Mouse (Mus musculus): Measurements from ENCODE around the gene Zfp82. TPM values are rescaled to one million over a fixed set of nuclear protein-coding genes. Genes with fewer than 3 reads are reported as not detected.

Zfp82 gene
- total RNA-seq, 1 experiment from 2014 or later, result 12.9 TPM

DNA sequence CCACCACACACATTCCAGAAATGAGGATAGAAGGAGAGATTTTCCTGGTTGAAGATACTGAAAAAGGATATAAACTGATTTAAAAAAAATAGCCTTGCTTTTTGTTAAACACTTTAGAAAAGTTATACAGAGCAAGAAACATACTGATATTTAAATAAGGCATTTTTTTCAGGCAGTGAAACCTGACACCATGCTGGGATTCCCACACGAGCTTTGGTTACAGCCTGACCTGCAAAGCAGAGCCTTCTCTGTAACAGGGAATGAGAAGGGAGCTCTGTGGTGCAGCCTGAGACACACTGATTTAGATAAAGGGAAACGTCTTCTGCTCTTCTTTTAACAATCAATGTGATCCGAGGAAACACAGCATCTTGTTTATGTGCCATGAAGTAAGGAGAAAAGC, 19.1 kb downstream of the Zfp82 start:
- ATAC-seq (ENCODE audit: extremely low read depth, insufficient number of reproducible peaks, low FRiP score, poor library complexity, severe bottlenecking), result no peak

DNA sequence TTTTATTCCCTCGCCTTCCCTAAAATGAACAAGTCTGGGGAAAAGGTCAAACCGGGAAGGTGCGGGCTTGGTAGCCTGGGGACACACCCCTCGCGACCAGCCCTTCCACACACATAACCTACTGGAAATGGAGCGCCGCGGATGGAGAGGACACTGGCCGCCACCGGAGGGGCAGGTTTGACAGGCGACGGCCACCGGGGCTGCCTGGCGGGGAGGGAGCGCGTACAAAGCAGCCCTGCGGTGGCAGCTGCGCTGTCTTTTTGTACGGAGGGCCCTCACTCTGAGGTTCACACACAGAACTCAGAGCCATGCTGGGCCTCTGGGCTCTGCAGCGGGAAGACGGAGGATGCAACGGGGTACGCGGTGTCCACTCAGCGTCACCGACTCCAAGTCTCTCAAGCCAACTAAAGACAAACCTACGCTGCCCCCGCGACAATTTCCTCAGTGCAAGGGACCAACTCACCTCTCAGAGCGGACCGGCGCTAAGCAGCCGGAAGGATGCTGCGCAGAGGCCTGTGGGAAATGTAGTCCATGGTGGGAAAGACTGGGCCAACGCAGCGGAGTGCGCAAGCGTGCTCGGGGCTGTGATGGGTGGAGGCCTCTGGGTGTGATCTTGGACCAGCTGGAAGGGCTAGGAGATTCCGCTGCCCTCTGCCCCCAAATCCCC, 21.7 kb downstream of the Zfp82 start, which contains the start of gene Zfp14:
Gene Zfp14, minus strand, starts transcription at position 499 of the 667 bp plus-strand sequence.
- ATAC-seq (ENCODE audit: extremely low read depth, insufficient number of reproducible peaks, low FRiP score, poor library complexity, severe bottlenecking), result peak; percentile 99

DNA sequence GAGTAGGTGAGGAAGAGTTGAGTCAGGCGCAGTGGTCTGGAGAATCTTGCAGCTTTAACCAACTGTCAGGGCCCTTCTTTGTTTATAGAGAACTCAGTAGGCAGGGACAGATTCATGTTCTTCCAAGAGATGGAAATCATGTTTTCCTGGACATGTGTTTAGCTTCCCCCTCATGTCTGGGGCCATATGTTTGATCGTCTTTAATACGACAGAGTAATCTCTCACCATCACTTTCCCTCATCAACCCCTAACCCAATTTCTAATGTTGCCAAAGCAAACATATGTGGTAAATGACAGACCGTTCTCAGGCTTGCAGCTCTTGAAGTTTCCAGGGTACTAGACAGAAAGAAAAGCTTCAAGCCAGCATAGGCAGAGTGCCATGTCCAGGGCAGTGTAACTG, 24.6 kb downstream of the Zfp82 start:
- no peak for ATAC-seq (ENCODE audit: extremely low read depth, insufficient number of reproducible peaks, low FRiP score, poor library complexity, severe bottlenecking)

DNA sequence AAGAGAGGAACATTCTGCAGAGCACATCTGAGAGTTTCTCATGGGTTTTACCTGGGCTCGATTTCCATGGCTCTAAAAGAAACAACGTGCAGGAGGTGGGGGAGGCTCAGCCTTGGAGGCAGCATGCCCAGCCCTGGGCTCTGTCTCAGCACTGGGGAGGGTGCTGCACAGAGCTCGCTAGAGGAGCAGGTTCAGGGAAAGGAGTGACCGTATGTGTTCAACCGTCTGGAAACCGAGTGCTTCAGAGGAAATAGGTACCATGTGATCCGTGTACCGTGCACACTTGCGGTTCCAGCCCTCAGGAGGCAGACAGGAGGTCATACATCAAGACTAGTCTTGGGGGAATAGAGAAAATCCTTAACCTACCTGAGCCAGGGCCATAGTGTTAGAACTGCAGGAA, 28.3 kb downstream of the Zfp82 start:
- ATAC-seq (ENCODE audit: extremely low read depth, insufficient number of reproducible peaks, low FRiP score, poor library complexity, severe bottlenecking), result no peak

DNA sequence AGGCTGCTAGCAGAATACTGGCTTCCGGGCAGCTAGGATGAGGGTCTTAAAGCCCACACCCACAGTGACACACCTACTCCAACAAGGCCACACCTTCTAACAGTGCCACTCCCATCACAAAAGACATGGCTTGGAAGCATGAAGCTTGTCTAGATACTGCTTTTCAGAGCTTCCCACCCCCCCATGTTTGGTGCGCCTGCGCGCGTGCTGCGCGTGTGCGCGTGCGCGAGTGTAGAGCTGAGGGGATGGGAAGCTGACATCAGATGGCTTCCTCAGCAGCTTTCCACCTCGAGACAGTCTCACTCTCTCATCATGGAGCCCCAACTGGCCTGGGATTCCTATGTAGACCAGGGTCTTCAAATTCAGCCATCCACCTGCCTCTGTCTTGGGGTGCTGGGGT, 38.4 kb downstream of the Zfp82 start:
- ATAC-seq (ENCODE audit: extremely low read depth, insufficient number of reproducible peaks, low FRiP score, poor library complexity, severe bottlenecking), result no peak

DNA sequence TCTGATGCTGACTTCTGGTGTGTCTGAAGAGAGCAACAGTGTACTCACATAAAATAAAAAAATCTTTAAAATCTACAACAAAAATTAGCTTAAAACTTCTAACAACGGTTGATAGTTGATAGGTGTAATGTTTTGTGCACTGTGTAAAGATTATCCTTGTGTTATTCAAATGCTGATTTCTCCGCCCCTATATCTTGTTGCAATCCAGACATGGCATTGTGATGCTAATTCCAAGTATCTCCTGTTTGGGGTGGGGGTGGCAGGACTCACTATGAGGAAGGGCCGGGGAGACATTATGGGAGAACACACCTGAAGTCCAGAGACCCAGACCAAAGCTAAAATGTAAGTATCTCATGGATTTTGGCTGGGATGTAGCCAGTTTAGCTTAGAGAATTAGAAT, 41.3 kb downstream of the Zfp82 start:
- no peak for ATAC-seq (ENCODE audit: extremely low read depth, insufficient number of reproducible peaks, low FRiP score, poor library complexity, severe bottlenecking)

DNA sequence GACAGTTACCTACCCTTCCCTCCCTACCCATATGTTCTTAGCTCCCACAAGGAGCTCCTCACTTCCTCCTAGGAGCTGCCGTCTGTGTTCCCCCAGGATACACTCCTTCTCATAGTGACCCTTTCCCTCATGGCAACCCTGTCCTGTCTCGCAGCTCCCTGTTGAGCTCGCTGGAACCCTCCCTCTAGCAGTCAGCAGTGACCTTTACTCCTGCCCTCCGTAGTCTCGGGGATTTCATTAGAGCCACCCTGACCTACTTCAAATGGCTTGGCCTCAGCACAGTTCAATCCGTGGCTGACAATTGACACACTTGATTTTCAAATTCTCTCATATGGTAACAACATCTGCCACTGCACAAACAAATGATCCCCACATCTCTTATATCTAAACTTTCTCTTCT, 42.0 kb downstream of the Zfp82 start:
- no peak for ATAC-seq (ENCODE audit: extremely low read depth, insufficient number of reproducible peaks, low FRiP score, poor library complexity, severe bottlenecking)

DNA sequence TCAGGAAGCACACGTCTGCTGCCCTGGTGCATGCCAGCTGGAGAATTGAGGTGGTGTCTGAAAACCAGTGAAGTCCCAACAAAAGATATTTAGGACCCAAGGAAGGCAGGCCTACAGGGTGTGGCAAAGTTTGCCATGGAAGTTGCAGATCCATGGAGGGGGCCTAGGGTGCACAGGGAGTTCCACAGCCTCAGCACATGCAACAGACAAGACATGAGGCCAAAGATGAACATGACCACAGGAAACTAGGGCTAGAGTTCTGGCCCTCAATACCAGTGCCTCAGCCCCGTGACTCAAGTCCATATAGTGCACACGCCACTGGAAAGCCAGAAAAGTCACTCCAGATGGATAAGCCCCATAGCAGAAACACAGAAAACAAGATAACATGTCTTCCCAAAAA, 44.1 kb downstream of the Zfp82 start:
- ATAC-seq (ENCODE audit: extremely low read depth, insufficient number of reproducible peaks, low FRiP score, poor library complexity, severe bottlenecking), result no peak

DNA sequence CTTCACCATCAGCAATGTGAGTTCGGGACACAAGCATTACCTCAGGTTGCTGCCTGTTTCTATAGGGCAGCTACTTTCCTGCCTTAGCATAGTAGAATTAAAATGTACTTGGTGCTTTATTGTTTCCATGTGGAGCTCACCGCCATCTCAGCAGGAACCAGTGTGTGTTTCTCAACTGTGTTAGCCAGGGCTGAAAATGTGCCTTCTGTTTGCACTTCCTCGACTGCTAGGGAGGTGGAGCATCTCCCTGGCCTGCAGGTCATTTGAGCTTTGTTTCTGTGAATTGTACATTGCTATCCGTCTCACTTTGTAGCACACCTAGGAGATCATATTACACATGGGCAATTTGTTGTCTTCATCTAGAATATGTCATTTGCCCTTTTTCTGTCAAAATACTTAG, 45.4 kb downstream of the Zfp82 start:
- no peak for ATAC-seq (ENCODE audit: extremely low read depth, insufficient number of reproducible peaks, low FRiP score, poor library complexity, severe bottlenecking)

DNA sequence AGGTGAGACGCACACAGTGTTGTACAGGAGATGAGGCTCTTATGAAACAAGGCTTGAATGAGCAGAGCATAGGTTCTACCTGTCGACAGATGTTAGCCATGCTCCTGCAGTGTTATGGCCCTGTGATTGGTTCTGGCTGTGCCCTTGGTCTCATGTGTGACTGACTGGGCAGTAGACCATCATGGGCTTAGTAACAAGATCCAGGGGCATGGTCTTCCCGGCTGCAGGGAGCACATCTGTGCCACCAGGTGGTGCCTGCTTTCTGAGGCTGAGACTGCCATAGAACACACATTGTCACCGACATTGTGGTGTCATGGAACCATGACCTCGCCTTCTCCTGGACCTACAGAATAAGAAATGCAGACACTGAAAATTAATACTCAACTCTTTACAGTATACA, 47.3 kb downstream of the Zfp82 start:
- no peak for ATAC-seq (ENCODE audit: extremely low read depth, insufficient number of reproducible peaks, low FRiP score, poor library complexity, severe bottlenecking)

DNA sequence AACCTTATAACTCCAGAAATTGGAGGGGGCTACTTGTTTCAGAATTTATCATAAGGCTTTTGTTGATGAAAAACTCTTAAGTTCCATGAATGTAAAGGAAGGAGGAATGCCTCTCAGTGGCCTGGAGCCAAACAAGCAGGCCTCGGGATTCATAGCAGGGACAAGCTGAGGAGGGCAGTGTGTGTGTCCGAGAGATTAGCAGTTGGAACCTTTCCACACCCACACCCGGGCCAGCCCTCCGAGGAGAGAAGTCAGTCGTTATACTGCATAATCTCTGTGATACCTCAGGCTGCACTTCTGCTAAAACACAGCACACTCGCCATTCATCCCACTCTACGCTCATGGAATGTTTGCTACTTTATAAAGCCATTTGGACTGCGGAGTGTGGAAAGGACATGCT, 48.9 kb downstream of the Zfp82 start:
- no peak for ATAC-seq (ENCODE audit: extremely low read depth, insufficient number of reproducible peaks, low FRiP score, poor library complexity, severe bottlenecking)

DNA sequence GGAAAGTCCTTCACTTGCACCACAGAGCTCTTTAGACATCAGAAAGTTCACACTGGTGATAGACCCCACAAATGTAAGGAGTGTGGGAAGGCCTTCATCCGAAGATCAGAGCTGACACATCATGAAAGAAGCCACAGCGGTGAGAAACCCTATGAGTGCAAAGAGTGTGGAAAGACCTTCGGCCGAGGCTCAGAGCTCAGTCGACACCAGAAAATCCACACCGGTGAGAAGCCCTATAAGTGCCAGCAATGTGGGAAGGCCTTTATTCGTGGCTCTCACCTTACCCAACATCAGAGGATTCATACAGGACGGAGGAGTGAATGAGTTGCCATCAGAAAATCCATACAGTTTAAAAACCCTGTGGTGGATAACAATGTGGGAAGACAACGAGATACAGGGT, 49.4 kb downstream of the Zfp82 start:
- ATAC-seq (ENCODE audit: extremely low read depth, insufficient number of reproducible peaks, low FRiP score, poor library complexity, severe bottlenecking), result no peak

DNA sequence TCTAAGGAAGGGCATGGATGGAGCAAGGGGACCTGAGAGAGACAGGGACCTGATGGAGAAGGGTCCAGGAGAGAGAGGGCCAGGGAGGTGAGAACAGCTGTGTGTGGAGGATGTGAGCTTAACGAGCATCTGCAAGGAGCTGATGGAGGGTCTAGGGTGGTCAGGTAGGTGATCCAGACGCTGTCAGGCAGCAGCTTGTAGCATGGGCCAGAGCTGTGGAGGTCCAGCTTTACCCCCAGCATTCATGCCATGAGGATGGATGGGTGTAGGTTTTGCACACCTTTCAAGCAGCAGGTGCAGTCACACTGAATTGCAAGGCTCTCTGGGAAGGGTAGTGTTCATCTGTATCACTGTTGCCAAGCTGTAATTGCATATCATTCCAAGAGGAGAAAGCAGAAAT, 53.2 kb downstream of the Zfp82 start:
- ATAC-seq (ENCODE audit: extremely low read depth, insufficient number of reproducible peaks, low FRiP score, poor library complexity, severe bottlenecking), result no peak

DNA sequence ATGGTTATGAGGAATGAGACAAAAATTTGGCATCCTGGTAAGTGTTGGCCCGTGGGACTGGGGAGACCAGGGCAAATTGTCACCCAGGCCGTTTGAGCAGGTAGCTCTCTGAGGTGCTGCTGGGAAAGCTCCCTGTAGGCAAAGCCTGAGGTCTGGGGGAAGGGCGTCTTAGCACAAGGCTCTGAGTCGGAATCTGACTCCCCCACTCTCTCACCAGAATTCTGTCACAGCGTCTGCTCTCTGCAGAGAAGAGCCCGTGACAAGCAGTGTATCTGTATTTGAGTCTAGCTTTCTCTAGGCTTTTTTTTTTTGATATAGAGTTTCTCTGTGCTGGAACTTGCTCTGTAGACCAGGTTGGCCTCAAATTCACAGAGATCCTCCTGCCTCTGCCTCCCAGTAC, 55.5 kb downstream of the Zfp82 start:
- ATAC-seq (ENCODE audit: extremely low read depth, insufficient number of reproducible peaks, low FRiP score, poor library complexity, severe bottlenecking), result no peak

DNA sequence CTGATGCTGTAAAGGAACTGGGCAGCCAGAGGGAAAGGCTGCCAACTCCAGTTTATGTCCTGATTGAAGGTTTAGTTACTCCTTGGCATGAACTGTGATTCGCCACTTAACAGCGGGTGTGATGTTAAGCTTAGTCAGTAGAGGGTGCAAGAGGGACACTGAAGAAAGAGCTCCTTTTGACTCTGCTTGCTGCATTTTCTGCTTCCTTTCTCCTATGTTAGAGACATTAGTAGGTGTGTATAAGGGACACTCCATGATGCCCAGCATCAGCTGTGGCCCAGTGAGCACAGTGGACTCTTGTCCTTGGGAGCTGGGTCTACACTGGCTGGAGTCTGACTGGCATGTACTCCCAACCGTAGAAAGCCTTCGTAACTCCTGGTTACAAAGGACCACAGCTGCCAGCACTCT, 59.7 kb downstream of the Zfp82 start:
- no peak for ATAC-seq (ENCODE audit: extremely low read depth, insufficient number of reproducible peaks, low FRiP score, poor library complexity, severe bottlenecking)

DNA sequence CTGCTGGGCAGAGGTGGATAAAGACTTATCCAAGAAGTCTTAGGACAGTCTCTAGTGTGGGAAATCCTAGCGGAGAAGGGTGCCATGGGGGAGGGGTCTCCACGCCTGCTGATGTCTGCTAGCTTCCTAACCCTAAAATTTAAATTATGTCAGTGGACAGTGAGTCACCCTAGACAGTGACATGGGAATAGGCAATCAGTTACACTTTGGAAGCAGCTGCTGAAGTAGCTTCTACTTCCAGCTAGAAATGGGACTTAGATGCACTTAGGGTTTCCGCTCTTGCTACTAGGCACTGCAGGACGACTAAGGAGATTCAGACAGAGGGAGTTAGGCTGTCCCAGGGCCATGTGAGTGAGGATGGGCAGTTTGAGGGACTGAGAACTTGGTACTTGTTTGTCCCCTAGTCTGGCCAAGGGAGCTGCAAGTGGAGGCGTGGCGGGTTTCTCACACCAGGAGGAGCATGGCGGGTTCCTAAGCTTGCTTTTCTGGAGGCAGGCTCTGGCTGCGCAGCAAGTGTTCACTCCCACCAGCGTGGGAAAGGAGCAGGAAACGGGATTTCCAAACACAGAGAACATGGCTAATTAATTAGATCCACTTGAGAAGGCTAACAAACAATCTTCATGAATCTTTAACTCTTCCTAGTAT, 62.0 kb downstream of the Zfp82 start:
- ATAC-seq (ENCODE audit: extremely low read depth, insufficient number of reproducible peaks, low FRiP score, poor library complexity, severe bottlenecking), result no peak

DNA sequence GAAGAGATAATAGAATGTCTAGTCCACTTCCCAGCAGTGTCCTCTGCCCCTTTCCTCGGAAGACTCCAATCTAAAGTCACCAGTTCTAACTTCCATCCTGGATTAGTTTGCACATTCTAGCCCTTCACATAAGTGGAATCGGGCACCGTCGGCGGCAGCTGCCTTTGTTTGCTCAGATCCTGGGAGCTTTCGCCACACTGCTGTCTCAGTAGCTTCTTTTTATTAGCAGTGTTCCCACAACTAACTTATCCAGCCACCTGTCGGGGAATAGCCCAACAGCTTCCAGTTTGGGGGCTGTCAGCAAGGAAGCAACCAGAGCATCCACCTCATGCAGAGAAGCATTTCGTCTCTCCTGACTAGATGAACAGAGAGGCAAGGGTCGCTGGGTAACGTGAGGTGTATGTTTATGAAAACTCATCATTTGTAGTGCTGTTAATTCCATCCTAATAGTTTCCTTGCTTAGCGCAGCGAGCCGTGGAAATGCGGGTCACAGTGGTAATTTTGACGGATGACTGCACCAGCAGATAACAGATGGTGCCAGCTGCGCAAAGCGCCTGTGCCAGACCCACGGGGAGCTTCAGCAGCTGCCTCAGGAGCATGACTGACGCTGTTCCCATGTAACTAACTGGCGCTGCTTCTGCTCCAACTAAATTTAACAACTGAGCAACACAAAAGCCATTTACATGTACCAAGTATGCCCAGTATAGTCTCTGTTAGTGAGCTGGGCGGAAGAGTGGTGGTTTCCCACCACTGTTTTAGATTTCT, 63.2 kb downstream of the Zfp82 start:
- no peak for ATAC-seq (ENCODE audit: extremely low read depth, insufficient number of reproducible peaks, low FRiP score, poor library complexity, severe bottlenecking)

DNA sequence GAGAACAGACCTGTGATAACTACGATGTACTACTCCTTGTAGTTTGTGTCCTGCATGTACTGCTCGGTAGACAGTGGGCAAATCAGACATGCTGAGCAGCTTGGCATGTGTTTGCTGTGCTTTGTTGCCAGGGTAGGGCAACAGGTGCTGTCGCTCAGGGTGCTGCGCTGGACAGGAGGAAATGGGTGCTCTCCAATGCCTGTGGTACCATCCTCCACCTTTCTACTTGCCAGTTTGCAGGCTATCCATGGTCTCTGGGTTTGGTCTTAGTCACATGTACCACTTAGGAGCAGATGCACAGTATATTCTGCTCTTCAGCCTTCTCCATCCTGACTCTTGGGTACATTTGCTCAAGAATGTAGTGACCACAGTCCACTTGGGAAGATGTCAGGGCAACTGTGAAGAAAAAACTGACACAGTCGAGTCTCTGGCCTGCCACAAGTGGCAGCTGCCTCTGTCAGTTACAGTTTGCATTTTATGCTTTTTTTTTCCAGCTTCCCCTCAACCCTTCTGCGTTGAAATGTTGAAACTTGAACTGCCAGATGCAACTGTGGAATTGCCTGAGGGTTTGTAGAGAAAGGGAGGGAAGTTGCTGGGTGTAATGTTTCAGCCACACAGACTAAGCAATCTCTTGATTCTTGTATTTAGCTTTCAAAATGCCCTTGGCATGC, 64.5 kb downstream of the Zfp82 start:
- ATAC-seq (ENCODE audit: extremely low read depth, insufficient number of reproducible peaks, low FRiP score, poor library complexity, severe bottlenecking), result no peak

DNA sequence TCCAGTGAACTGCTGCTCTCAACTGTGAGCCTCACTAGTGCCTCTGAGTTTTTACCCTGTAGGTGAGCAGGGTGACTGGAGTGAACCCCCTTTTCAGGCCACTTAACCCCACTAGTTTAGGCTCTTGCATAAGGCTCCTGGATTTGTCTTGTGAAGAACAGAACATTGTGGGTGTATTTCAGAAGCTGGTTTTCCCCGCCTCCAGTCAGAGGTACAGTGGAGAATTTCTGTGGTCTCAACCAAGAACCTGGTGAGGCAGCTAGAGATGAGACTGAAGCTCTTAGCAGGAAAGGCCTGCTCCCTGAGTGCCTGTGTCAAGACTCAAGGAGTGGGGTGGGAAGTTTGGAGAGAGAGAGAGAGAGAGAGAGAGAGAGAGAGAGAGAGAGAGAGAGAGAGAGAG, 65.1 kb downstream of the Zfp82 start:
- no peak for ATAC-seq (ENCODE audit: extremely low read depth, insufficient number of reproducible peaks, low FRiP score, poor library complexity, severe bottlenecking)
